Mouse (Mus musculus) cerebellum, adult (tissue): Measurements from ENCODE around the gene Tmem184b.

Experiments
- ATAC-seq: cut with Nextera tagmentation; 2 replicates; pipeline ENCODE4 v1.9.2; 2017; ENCODE audit warnings: mild to moderate bottlenecking, moderate library complexity, mixed read lengths; ENCODE audit not compliant: insufficient number of reproducible peaks, low FRiP score, low TSS enrichment

The Tmem184b gene

GRCm38 (mm10) chr15:79322991-79323790, 80.2 kb downstream of the Tmem184b start:
- ATAC-seq = no peak

GRCm38 (mm10) chr15:79322281-79322990, 80.9 kb downstream of the Tmem184b start:
- no peak for ATAC-seq

GRCm38 (mm10) chr15:79321733-79322190, 81.6 kb downstream of the Tmem184b start:
- ATAC-seq = no peak

- no peak for ATAC-seq
These were observed 89.5 kb downstream of the Tmem184b start for GRCm38 (mm10) chr15:79313848-79314369.
